Mouse (Mus musculus) thymus, postnatal 14 days (tissue): ENCODE measurements around the gene Zfhx3.
A peak's percentile ranks its signal among the peaks of the same experiment; 100 is the strongest.

Experiments
- DNase-seq: peaks from one replicate; pipeline ENCODE4 v3.0.0; 2021

The Zfhx3 gene

GRCm38 (mm10) chr8:108759511-108760330, 817.3 kb downstream of the Zfhx3 start:
- peak; percentile 73 for DNase-seq

- DNase-seq, result no peak
Measured at GRCm38 (mm10) chr8:108760745-108761144, 818.3 kb downstream of the Zfhx3 start.

- DNase-seq, result no peak
Measured at GRCm38 (mm10) chr8:108762567-108762966, 820.1 kb downstream of the Zfhx3 start.

GRCm38 (mm10) chr8:108764403-108765194, 822.2 kb downstream of the Zfhx3 start:
- DNase-seq, result no peak

GRCm38 (mm10) chr8:108766102-108766501, 823.7 kb downstream of the Zfhx3 start:
- no peak for DNase-seq

GRCm38 (mm10) chr8:108768051-108768450, 825.6 kb downstream of the Zfhx3 start:
- no peak for DNase-seq

GRCm38 (mm10) chr8:108770334-108770733, 827.9 kb downstream of the Zfhx3 start:
- no peak for DNase-seq

- no peak for DNase-seq
Measured at GRCm38 (mm10) chr8:108773436-108773835, 831.0 kb downstream of the Zfhx3 start.

GRCm38 (mm10) chr8:108778063-108778462, 835.6 kb downstream of the Zfhx3 start:
- no peak for DNase-seq

- DNase-seq, result no peak
Measured at GRCm38 (mm10) chr8:108778551-108778950, 836.1 kb downstream of the Zfhx3 start.

GRCm38 (mm10) chr8:108780766-108781165, 838.3 kb downstream of the Zfhx3 start:
- DNase-seq, result no peak

GRCm38 (mm10) chr8:108781192-108781591, 838.7 kb downstream of the Zfhx3 start:
- no peak for DNase-seq

GRCm38 (mm10) chr8:108783155-108783554, 840.7 kb downstream of the Zfhx3 start:
- DNase-seq, result no peak

GRCm38 (mm10) chr8:108788156-108788761, 845.8 kb downstream of the Zfhx3 start:
- DNase-seq, result no peak

- no peak for DNase-seq
Measured at GRCm38 (mm10) chr8:108788762-108789157, 846.3 kb downstream of the Zfhx3 start.

GRCm38 (mm10) chr8:108790559-108791293, 848.3 kb downstream of the Zfhx3 start:
- no peak for DNase-seq

- no peak for DNase-seq
Measured at GRCm38 (mm10) chr8:108796076-108796475, 853.6 kb downstream of the Zfhx3 start.

- no peak for DNase-seq
Measured at GRCm38 (mm10) chr8:108796882-108797281, 854.4 kb downstream of the Zfhx3 start.

GRCm38 (mm10) chr8:108798012-108798411, 855.6 kb downstream of the Zfhx3 start:
- no peak for DNase-seq

GRCm38 (mm10) chr8:108799250-108799649, 856.8 kb downstream of the Zfhx3 start:
- DNase-seq, result no peak

- no peak for DNase-seq
Measured at GRCm38 (mm10) chr8:108800357-108800756, 857.9 kb downstream of the Zfhx3 start.

GRCm38 (mm10) chr8:108803017-108803416, 860.6 kb downstream of the Zfhx3 start:
- DNase-seq, result no peak

GRCm38 (mm10) chr8:108811694-108812093, 869.2 kb downstream of the Zfhx3 start:
- DNase-seq, result no peak
